Mouse (Mus musculus) midbrain, embryonic 11.5 days (tissue): ENCODE measurements around the gene Crhr1. TPM values are rescaled to one million over a fixed set of nuclear protein-coding genes. Genes with fewer than 3 reads are reported as not detected.

Experiments used
- ATAC-seq: fragments of 200-750 bp; cut with Nextera tagmentation; 2 replicates; pipeline ENCODE4 v1.8.0; 2017; ENCODE audit warnings: moderate TSS enrichment, moderate library complexity; ENCODE audit not compliant: low FRiP score
- DNase-seq: peaks from one replicate; pipeline ENCODE4 v3.0.0; 2015; ENCODE audit warnings: low spot score; ENCODE audit errors: missing footprints
- H3K27ac ChIP-seq: fragments of 300-500 bp; sonication (generic); 2 replicates; pipeline ENCODE4 v1.5.1; 2014; ENCODE audit warnings: low read depth, low read length
- H3K27me3 ChIP-seq: fragments of 300-500 bp; sonication (generic); 2 replicates; pipeline ENCODE4 v1.6.1; 2014; ENCODE audit warnings: mild to moderate bottlenecking, low read length, moderate library complexity, mixed read lengths; ENCODE audit not compliant: control insufficient read depth, insufficient read depth
- H3K36me3 ChIP-seq: fragments of 300-500 bp; sonication (generic); 2 replicates; pipeline ENCODE4 v1.6.1; 2014; ENCODE audit warnings: mild to moderate bottlenecking, low read length, moderate library complexity, mixed read lengths; ENCODE audit not compliant: control insufficient read depth, insufficient read depth
- H3K4me1 ChIP-seq: fragments of 300-500 bp; sonication (generic); 2 replicates; pipeline ENCODE4 v1.6.1; 2014; ENCODE audit warnings: low read length; ENCODE audit not compliant: control insufficient read depth, insufficient read depth
- H3K4me2 ChIP-seq: fragments of 300-500 bp; sonication (generic); 2 replicates; pipeline ENCODE4 v1.6.1; 2014; ENCODE audit warnings: mild to moderate bottlenecking, moderate library complexity
- H3K4me3 ChIP-seq: fragments of 300-500 bp; sonication (generic); 2 replicates; pipeline ENCODE4 v1.5.1; 2014; ENCODE audit warnings: low read depth, low read length
- H3K9ac ChIP-seq: fragments of 300-500 bp; sonication (generic); 2 replicates; pipeline ENCODE4 v1.6.1; 2014; ENCODE audit warnings: low read length
- H3K9me3 ChIP-seq: fragments of 300-500 bp; sonication (generic); 2 replicates; pipeline ENCODE4 v1.6.1; 2016; ENCODE audit warnings: low read length; ENCODE audit not compliant: control insufficient read depth
- WGBS: fragments of 180-500 bp; shearing (Covaris S2); extraction: QIAGEN DNeasy Blood & Tissue Kit; methylation state at CpG from one replicate; pipeline ENCODE4 v1.1.7; 2014; 5-methylcytosine and 5-hydroxymethylcytosine counted together
- polyA plus RNA-seq: library from polyadenylated mRNA; unstranded; fragments of >200 nt; fragmentation: Nextera tagmentation; extraction: Ambion mirVana; gene quantifications from 2 replicates; pipeline ENCODE4 v1.2.1, GENCODE M21; 2014

Crhr1 gene
- polyA plus RNA-seq, 1 experiment from 2014 or later = 0.60 TPM

GRCm38 (mm10) chr11:104154332-104154731 is 21.7 kb downstream of the Crhr1 start:
- H3K36me3 ChIP-seq = no peaks in the 10 kb centered on the region
- peak; percentile 61 for DNase-seq

GRCm38 (mm10) chr11:104154820-104155635 is 22.4 kb downstream of the Crhr1 start:
- no peak overlapping the region for H3K4me3 ChIP-seq
- H3K27me3 ChIP-seq = no peaks in the 10 kb centered on the region
- no peak overlapping the region for H3K4me2 ChIP-seq
- 66% methylated on average over 9 of the region's 9 CpGs for WGBS
- H3K9ac ChIP-seq = no peak overlapping the region
- H3K9me3 ChIP-seq = no peaks in the 10 kb centered on the region
- no peak for ATAC-seq
- no peak overlapping the region for H3K27ac ChIP-seq
- DNase-seq = no peak
- peaks cover 10% of the 10 kb centered on the region for H3K4me1 ChIP-seq
- H3K36me3 ChIP-seq = no peaks in the 10 kb centered on the region

More at GRCm38 (mm10) chr11:104154332-104154731, 21.7 kb downstream of the Crhr1 start:
- no peaks in the 10 kb centered on the region for H3K27me3 ChIP-seq
- no peak overlapping the region for H3K4me2 ChIP-seq
- no peak for ATAC-seq
- H3K9me3 ChIP-seq = no peaks in the 10 kb centered on the region
- H3K4me1 ChIP-seq = peaks cover 10% of the 10 kb centered on the region
- no peak overlapping the region for H3K4me3 ChIP-seq
- no peak overlapping the region for H3K9ac ChIP-seq
- H3K27ac ChIP-seq = no peak overlapping the region
- WGBS = 60% methylated on average over 4 of the region's 4 CpGs

GRCm38 (mm10) chr11:104155899-104156298 is 23.2 kb downstream of the Crhr1 start:
- Histone ChIP-seq H3K27ac (no peak overlapping the region), H3K27me3 (no peaks in the 10 kb centered on the region), H3K9ac (no peak overlapping the region), H3K36me3 (no peaks in the 10 kb centered on the region), H3K9me3 (no peaks in the 10 kb centered on the region), H3K4me2 (no peak overlapping the region), H3K4me3 (no peak overlapping the region), H3K4me1 (peaks cover 10% of the 10 kb centered on the region)
- DNase-seq (peak; percentile 67), ATAC-seq (no peak)

- no peak overlapping the region for H3K4me2 ChIP-seq
- no peak overlapping the region for H3K4me3 ChIP-seq
- DNase-seq (no peak), ATAC-seq (no peak)
- H3K36me3 ChIP-seq = no peaks in the 10 kb centered on the region
- H3K9ac ChIP-seq = no peak overlapping the region
- no peak overlapping the region for H3K27ac ChIP-seq
- H3K9me3 ChIP-seq = no peaks in the 10 kb centered on the region
- 75% methylated on average over 3 of the region's 3 CpGs for WGBS
- no peaks in the 10 kb centered on the region for H3K27me3 ChIP-seq
- peaks cover 10% of the 10 kb centered on the region for H3K4me1 ChIP-seq
Observed at GRCm38 (mm10) chr11:104156391-104156790, 23.7 kb downstream of the Crhr1 start.

GRCm38 (mm10) chr11:104157603-104158259 is 25.1 kb downstream of the Crhr1 start:
- no peaks in the 10 kb centered on the region for H3K36me3 ChIP-seq
- peak overlapping the region; percentile 62 for H3K27ac ChIP-seq
- ATAC-seq = peak; percentile 95
- no peaks in the 10 kb centered on the region for H3K9me3 ChIP-seq
- DNase-seq = peak; percentile 98
- H3K27me3 ChIP-seq = no peaks in the 10 kb centered on the region
- H3K4me1 ChIP-seq = peaks cover 10% of the 10 kb centered on the region
- peak overlapping the region; percentile 34 for H3K4me3 ChIP-seq
- WGBS = 4% methylated on average over 23 of the region's 23 CpGs
- peak overlapping the region; percentile 61 for H3K9ac ChIP-seq
- peak overlapping the region; percentile 83 for H3K4me2 ChIP-seq

- Histone ChIP-seq H3K27me3 (no peaks in the 10 kb centered on the region), H3K36me3 (no peaks in the 10 kb centered on the region), H3K27ac (peak overlapping the region; percentile 62), H3K4me3 (peak overlapping the region; percentile 34), H3K4me1 (peaks cover 10% of the 10 kb centered on the region), H3K4me2 (peak overlapping the region; percentile 83), H3K9ac (peak overlapping the region; percentile 61), H3K9me3 (no peaks in the 10 kb centered on the region)
- 6% methylated on average over 17 of the region's 17 CpGs for WGBS
- DNase-seq (peak; percentile 89), ATAC-seq (peak; percentile 69)
Observed at GRCm38 (mm10) chr11:104158260-104158907, 25.7 kb downstream of the Crhr1 start.

GRCm38 (mm10) chr11:104159769-104160272 is 27.2 kb downstream of the Crhr1 start:
- no peak for ATAC-seq
- 82% methylated on average over 4 of the region's 4 CpGs for WGBS

GRCm38 (mm10) chr11:104161153-104161552 is 28.5 kb downstream of the Crhr1 start:
- WGBS = 82% methylated on average over 5 of the region's 5 CpGs
- H3K4me2 ChIP-seq = no peak overlapping the region
- H3K9me3 ChIP-seq = no peaks in the 10 kb centered on the region
- H3K4me3 ChIP-seq = no peak overlapping the region
- H3K36me3 ChIP-seq = no peaks in the 10 kb centered on the region
- ATAC-seq (no peak), DNase-seq (no peak)
- H3K27me3 ChIP-seq = no peaks in the 10 kb centered on the region
- no peak overlapping the region for H3K9ac ChIP-seq
- no peak overlapping the region for H3K27ac ChIP-seq
- peaks cover 10% of the 10 kb centered on the region for H3K4me1 ChIP-seq

More at GRCm38 (mm10) chr11:104159769-104160272, 27.2 kb downstream of the Crhr1 start:
- Histone ChIP-seq H3K36me3 (no peaks in the 10 kb centered on the region), H3K27ac (no peak overlapping the region), H3K9ac (no peak overlapping the region), H3K4me3 (no peak overlapping the region), H3K9me3 (no peaks in the 10 kb centered on the region), H3K4me1 (peaks cover 10% of the 10 kb centered on the region), H3K4me2 (no peak overlapping the region), H3K27me3 (no peaks in the 10 kb centered on the region)
- DNase-seq = no peak
